Mouse (Mus musculus) right cerebral cortex, adult 2 months (tissue): ENCODE measurements at regions not wholly inside any gene's neighbourhood (a gene's known extent, or its start where the extent isn't known, plus 50 kb on each side); places are given as distances from the start of the nearest gene placed in this dataset.
A peak's percentile ranks its signal among the peaks of the same experiment; 100 is the strongest.
"Not testable (repeated sequence)": the region's sequence is repeated elsewhere in the genome, so short reads cannot be mapped to it uniquely, and the experiment has no call there.

Experiments
- DNase-seq, 2 experiments: peaks; one replicate each; pipeline ENCODE4 v3.0.0; 2021 to 2022; ENCODE audit warnings: low spot score in 2 of 2

DNA sequence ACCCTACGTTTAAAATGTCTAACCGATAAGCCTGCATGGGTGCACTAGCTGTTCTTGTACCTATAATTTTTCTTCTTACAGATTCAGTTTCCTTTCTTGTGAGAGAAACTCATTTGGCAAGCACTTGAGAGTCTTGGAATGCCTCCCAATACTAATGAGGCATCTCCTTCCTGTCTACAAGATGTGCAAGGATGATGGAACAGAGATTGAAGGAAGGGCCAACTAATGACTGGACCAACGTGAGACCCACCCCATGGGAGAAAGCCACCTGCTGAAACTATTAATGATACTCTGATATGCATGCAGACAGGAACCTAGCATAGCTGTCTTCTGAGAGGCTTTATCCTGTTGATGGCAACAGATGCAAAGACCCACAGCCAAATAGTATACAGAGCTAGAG, 179.9 kb upstream of the Slitrk6 start:
- DNase-seq: peak in 1 of 2 experiments; percentile 3

DNA sequence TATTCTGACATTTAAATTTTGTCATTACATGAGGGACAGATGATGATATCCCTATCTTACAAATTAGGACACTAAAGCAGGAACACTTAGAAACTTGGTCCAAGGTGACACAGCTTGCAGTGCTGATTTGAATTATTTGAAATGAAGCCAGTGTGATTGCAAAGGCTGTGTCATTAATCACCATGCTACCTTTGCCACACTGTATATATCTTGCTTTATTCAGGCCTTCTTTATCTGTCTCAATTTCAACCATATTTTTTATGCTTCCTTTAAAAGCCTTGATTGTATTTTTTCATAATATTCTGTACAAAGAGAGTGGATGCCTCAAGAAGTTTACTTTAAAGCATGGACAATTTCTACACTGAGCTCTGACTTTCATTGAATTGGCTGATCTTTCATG, 167.0 kb upstream of the Slitrk6 start:
- DNase-seq: no peak

DNA sequence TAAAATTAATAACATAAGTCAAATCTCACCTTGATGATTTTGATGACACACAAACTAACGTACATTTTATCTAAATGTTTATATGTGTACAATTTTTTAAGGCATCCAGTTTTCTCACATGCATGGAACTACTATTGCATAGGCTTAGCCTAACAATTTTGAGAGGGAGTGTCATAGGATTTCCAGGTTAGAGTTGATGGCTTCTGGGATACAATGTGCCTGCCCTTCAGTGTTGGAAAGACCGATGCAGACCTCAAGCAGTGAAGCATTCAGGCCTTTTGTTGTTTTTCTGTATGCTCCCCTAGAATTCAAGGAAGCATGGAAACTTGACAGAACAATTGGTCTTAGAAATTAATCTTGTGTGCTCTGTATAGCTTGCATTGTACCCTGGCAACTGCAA, 158.4 kb upstream of the Slitrk6 start:
- DNase-seq: no peak

DNA sequence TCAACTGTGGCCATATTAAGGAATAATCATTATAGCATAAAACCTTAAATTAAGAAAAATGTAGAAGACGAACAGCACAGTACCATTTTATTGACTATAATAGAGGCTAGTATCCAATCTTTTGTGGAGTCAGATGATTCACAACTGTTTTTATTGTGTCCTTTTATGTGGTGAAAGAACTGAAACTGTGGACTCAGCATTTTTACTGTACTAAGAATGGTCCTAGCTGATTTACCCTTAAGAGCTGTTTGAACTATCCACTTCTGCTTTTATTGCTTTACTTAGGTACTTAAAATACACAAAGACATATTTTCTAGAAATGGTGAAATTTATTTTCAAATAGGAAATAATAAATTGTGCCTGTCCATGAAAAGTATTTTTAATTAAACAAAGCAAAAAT, 137.9 kb upstream of the Slitrk6 start:
- DNase-seq: no peak

DNA sequence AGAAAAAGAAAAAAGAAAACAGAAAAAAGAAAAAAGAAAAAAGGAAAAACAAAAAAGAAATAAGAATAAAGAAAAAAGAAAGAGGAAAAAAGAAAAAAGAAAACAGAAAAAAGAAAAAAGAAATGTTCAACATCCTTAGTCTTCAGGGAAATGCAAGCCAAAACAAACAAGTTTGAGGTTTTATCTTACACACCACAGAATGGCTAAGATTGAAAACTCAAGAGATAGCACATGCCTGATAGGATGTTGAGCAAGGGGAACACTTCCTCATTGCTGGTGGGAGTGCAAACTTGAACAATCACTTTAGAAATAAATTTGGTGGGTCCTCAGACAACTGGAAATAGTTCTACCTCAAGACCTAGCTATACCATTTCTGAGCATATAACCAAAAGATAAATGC, 116.4 kb upstream of the Slitrk6 start:
- no peak for DNase-seq

DNA sequence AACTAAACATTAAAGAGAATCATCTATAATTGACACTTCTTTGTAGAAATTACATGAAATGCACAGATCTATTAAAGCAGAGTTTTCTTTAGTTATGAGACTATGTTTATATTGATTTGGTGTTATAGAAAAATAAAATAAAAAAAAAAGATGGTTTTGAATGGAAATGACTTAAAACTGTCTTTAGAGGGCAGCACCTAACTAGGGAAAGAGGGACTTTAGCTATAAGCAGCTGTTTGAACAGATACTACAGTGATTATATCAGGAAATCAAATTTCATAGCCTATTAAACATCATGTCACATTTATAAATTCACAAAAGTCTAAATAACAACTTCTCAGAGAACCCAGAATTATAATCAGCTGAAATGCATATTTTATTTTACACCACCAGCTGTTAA, 69.7 kb upstream of the Slitrk6 start:
- DNase-seq: no peak

DNA sequence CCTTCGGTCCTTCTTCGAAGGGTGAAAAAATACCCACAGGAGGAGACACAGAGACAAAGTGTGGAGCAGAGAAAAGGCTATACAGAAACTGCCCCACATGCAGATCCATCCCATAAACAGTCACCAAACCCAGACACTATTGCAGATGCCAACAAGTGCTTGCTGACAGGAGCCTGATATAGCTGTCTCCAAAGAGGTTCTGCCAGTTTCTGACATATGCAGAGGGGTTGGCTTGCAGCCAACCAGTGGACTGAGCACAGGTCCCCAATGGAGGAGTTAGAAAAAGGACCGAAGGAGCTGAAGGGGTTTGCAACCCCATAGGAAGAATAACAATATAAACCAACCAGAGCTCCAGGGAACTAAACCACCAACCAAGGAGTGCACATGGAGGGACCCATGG, 67.2 kb upstream of the Slitrk6 start:
- DNase-seq: not testable (repeated sequence)
